Mouse (Mus musculus) gastrocnemius, postnatal 25 days (tissue): ENCODE data around the gene Eps8l2. TPM values are rescaled to one million over a fixed set of nuclear protein-coding genes. Genes with fewer than 3 reads are reported as not detected.
A peak's percentile ranks its signal among the peaks of the same experiment; 100 is the strongest.
"Not testable (repeated sequence)": the region's sequence is repeated elsewhere in the genome, so short reads cannot be mapped to it uniquely, and the experiment has no call there.

Experiments used
- DNase-seq: peaks from one replicate; pipeline ENCODE4 v3.0.0; 2022
- total RNA-seq, 2 experiments: library from RNA; stranded (reverse); gene quantifications; 1 replicate in 1 of 2; 2 replicates in 1 of 2; pipeline ENCODE4 v1.2.3; 2021

The Eps8l2 gene
- total RNA-seq, 2 experiments from 2014 or later, result 1.5 to 2.1 TPM

DNA sequence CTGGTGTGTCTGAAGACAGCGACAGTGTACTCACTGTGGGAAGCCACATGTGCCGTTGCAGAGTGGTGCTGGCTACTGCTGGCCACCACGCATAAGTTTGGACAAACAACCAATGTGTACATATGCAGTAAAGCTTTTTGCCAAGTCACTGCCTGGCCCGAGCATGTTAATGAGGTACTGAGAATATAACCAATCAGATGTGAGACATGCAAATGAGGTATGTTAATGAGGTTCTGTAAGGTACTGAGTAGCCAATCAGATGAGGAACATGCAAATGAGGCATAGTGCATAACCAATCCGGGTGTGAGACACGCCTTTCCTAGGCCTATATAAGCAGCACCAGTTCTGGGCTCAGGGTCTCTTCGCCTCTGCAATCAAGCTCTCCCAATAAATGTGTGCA lies 69.0 kb downstream of the Eps8l2 start:
- not testable (repeated sequence) for DNase-seq

DNA sequence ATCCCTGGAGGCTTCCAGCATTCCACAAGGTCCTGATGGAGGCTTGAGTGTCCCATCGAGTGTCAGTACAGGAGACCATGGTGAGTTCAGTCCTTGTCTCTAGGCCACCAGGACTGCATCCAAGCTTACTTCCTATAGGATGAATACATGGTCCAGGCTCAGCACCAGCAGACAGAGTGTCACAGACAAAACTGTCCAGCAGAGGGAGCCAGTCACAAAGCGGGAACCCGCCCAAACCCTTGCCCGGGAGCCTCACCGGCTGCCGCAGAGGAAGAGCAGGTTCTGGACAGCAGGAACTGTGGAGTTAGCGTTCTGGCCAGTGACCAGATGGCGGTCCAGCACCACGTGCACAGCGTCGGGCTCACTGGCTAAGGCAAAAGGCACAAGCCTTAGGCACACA lies 70.2 kb downstream of the Eps8l2 start:
- DNase-seq, result peak; percentile 72

DNA sequence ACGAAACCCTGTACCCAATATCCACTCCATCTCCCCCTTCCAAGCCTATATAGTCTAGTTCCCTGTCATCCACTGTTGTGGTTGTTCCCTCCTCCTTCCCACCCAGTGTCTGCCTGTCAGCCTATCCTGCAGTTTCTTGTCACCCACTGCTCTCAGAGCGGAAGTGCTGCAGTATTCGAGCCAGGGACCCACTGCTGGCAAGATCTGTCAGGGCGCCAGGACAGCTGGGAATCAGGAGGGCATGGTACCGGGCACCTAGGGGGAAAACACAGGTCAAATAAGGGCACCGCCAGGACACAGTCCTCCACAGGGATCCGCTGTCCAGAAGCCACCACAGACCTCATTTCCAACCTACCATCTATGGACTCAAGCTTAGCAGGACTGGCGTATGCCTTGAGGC lies 72.0 kb downstream of the Eps8l2 start:
- DNase-seq, result no peak

DNA sequence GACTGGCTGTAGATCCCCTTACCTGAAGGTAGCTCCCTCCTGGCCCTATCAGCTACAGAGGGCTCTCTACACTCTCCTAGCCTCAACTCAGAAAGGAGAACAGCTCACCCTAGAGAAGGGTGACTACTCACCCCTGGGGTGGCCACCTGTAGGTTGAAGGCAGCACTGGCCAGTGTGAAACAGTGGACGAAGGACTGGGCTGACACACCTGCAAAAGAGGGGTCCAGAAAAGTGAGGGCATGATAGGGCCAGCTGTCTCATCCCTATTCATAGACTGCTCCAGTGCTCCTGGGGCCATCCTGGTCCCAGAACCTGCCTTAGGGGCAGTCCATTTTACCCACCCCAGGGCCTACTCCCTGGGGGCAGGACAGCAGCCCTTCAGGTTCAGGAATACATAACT lies 73.0 kb downstream of the Eps8l2 start:
- DNase-seq, result no peak

Other genes with a start within 250 kb of the Eps8l2 start
- 1 to 10 TPM; 1.4 to 2.4 TPM for gene Sigirr, start 238.3 kb upstream of the Eps8l2 start, total RNA-seq
- gene Ano9, start 221.1 kb upstream of the Eps8l2 start, total RNA-seq, result not detected
- gene Ptdss2, start 216.5 kb upstream of the Eps8l2 start, total RNA-seq, result 10 to 100 TPM; 18.7 to 25.6 TPM
- gene Rnh1, start 166.0 kb upstream of the Eps8l2 start, total RNA-seq, result 10 to 100 TPM; 38.8 to 51.5 TPM
- 100 to 1,000 TPM; 150 TPM for gene Hras, start 144.9 kb upstream of the Eps8l2 start, total RNA-seq
- gene Lrrc56, start 144.7 kb upstream of the Eps8l2 start, total RNA-seq, result 1 to 10 TPM; 1.4 to 2.5 TPM
- gene Lmntd2, start 124.8 kb upstream of the Eps8l2 start, total RNA-seq, result not detected
- 1 to 10 TPM in 1 of 2 experiments, under 1 TPM in 1; 0.38 to 1.1 TPM for gene Rassf7, start 123.0 kb upstream of the Eps8l2 start, total RNA-seq
- gene Phrf1, start 110.1 kb upstream of the Eps8l2 start, total RNA-seq, result 10 to 100 TPM; 17.3 to 21.4 TPM
- gene Irf7, start 72.4 kb upstream of the Eps8l2 start, total RNA-seq, result 1 to 10 TPM; 1.1 to 1.2 TPM
- gene Cdhr5, start 62.1 kb upstream of the Eps8l2 start, total RNA-seq, result under 1 TPM; 0.16 to 0.28 TPM
- gene Sct, start 59.7 kb upstream of the Eps8l2 start, total RNA-seq, result under 1 TPM in 1 of 2 experiments, not detected in 1; 0.56 TPM
- gene Drd4, start 46.9 kb upstream of the Eps8l2 start, total RNA-seq, result under 1 TPM in 1 of 2 experiments, not detected in 1; 0.23 TPM
- gene Deaf1, start 11.2 kb upstream of the Eps8l2 start, total RNA-seq, result 10 to 100 TPM; 11.2 to 11.7 TPM
- 10 to 100 TPM; 11.0 to 11.5 TPM for gene Tmem80, start 11.1 kb upstream of the Eps8l2 start, total RNA-seq
- 10 to 100 TPM; 78.9 to 91.3 TPM for gene Taldo1, start 53.3 kb downstream of the Eps8l2 start, total RNA-seq
- 1 to 10 TPM; 5.2 to 6.7 TPM for gene Gatd1, start 75.3 kb downstream of the Eps8l2 start, total RNA-seq
- under 1 TPM; 0.38 to 0.75 TPM for gene Cend1, start 90.6 kb downstream of the Eps8l2 start, total RNA-seq
- 10 to 100 TPM; 17.1 to 32.9 TPM for gene Slc25a22, start 99.0 kb downstream of the Eps8l2 start, total RNA-seq
- gene Pidd1, start 105.1 kb downstream of the Eps8l2 start, total RNA-seq, result under 1 TPM; 0.18 to 0.75 TPM
- gene Rplp2, start 108.5 kb downstream of the Eps8l2 start, total RNA-seq, result 100 to 1,000 TPM; 531 to 541 TPM
- gene Pnpla2, start 116.3 kb downstream of the Eps8l2 start, total RNA-seq, result 100 to 1,000 TPM; 265 to 357 TPM
- 1 to 10 TPM; 3.9 to 7.0 TPM for gene Cracr2b, start 122.2 kb downstream of the Eps8l2 start, total RNA-seq
- gene Cd151, start 128.5 kb downstream of the Eps8l2 start, total RNA-seq, result 10 to 100 TPM; 67.7 to 87.4 TPM
- 10 to 100 TPM; 55.2 to 56.0 TPM for gene Polr2l, start 136.3 kb downstream of the Eps8l2 start, total RNA-seq
- 10 to 100 TPM in 1 of 2 experiments, 1 to 10 TPM in 1; 5.6 to 16.5 TPM for gene Tspan4, start 136.4 kb downstream of the Eps8l2 start, total RNA-seq
- gene Chid1, start 201.0 kb downstream of the Eps8l2 start, total RNA-seq, result 10 to 100 TPM; 14.5 to 18.4 TPM
- gene Ap2a2, start 223.3 kb downstream of the Eps8l2 start, total RNA-seq, result 10 to 100 TPM; 42.9 to 45.5 TPM